Mouse (Mus musculus): Measurements from ENCODE around the gene Slxl1.
"Not testable (repeated sequence)": the region's sequence is repeated elsewhere in the genome, so short reads cannot be mapped to it uniquely, and the experiment has no call there.

Gene Slxl1

GRCm38 (mm10) chrX:55226576-55226975 lies at the start of gene Slxl1:
Slxl1 (plus strand) TSS chrX:55226876.
- not testable (repeated sequence) for DNase-seq
